Mouse (Mus musculus) limb, embryonic 11.5 days (tissue): ENCODE results near the gene Il1rapl1. TPM values are rescaled to one million over a fixed set of nuclear protein-coding genes. Genes with fewer than 3 reads are reported as not detected.

Experiments used
- ATAC-seq: fragments of 200-750 bp; cut with Nextera tagmentation; 2 replicates; pipeline ENCODE4 v1.8.0; 2017; ENCODE audit warnings: low read depth; ENCODE audit not compliant: insufficient number of reproducible peaks, low FRiP score, low TSS enrichment
- DNase-seq: peaks from one replicate; pipeline ENCODE4 v3.0.0-alpha.2; 2015; ENCODE audit warnings: low spot score
- H3K27ac ChIP-seq: fragments of 300-500 bp; sonication (generic); replicated peaks from 2 replicates; pipeline ENCODE4 v1.5.1; 2014; ENCODE audit warnings: low read depth, mild to moderate bottlenecking, low read length
- H3K27me3 ChIP-seq: fragments of 300-500 bp; sonication (generic); 2 replicates; pipeline ENCODE4 v1.6.1; 2014; ENCODE audit warnings: mild to moderate bottlenecking, low read length, mixed read lengths; ENCODE audit not compliant: control insufficient read depth, insufficient read depth
- H3K36me3 ChIP-seq: fragments of 300-500 bp; sonication (generic); 2 replicates; pipeline ENCODE4 v1.6.1; 2014; ENCODE audit warnings: mild to moderate bottlenecking, low read length, moderate library complexity, mixed read lengths; ENCODE audit not compliant: control insufficient read depth, insufficient read depth
- H3K4me1 ChIP-seq: fragments of 300-500 bp; sonication (generic); 2 replicates; pipeline ENCODE4 v1.6.1; 2014; ENCODE audit warnings: low read length, mixed read lengths; ENCODE audit not compliant: control insufficient read depth, insufficient read depth
- H3K4me2 ChIP-seq: fragments of 300-500 bp; sonication (generic); 2 replicates; pipeline ENCODE4 v1.6.1; 2014; ENCODE audit warnings: low read depth, mild to moderate bottlenecking, moderate library complexity; ENCODE audit not compliant: severe bottlenecking
- H3K4me3 ChIP-seq: fragments of 300-500 bp; sonication (generic); 2 replicates; pipeline ENCODE4 v1.5.1; 2014; ENCODE audit warnings: low read depth, low read length
- H3K9ac ChIP-seq: fragments of 300-500 bp; sonication (generic); 2 replicates; pipeline ENCODE4 v1.6.1; 2014; ENCODE audit warnings: mild to moderate bottlenecking, low read length
- H3K9me3 ChIP-seq: fragments of 300-500 bp; sonication (generic); 2 replicates; pipeline ENCODE4 v1.6.1; 2016; ENCODE audit warnings: low read length; ENCODE audit not compliant: control insufficient read depth
- WGBS: fragments of 180-500 bp; shearing (Covaris S2); extraction: QIAGEN DNeasy Blood & Tissue Kit; methylation state at CpG from one replicate; pipeline ENCODE4 v1.1.7; 2014; 5-methylcytosine and 5-hydroxymethylcytosine counted together
- polyA plus RNA-seq: library from polyadenylated mRNA; unstranded; fragments of >200 nt; fragmentation: Nextera tagmentation; extraction: Ambion mirVana; gene quantifications from 2 replicates; pipeline ENCODE4 v1.2.1, GENCODE M21; 2014

The Il1rapl1 gene
- polyA plus RNA-seq, 1 experiment from 2014 or later: 0.29 TPM

- no peaks in the 10 kb centered on the region for H3K27me3 ChIP-seq
- H3K27ac ChIP-seq: no peak overlapping the region
- ATAC-seq (no peak), DNase-seq (no peak)
- no peaks in the 10 kb centered on the region for H3K9me3 ChIP-seq
- no peak overlapping the region for H3K9ac ChIP-seq
- H3K36me3 ChIP-seq: no peaks in the 10 kb centered on the region
- no peak overlapping the region for H3K4me2 ChIP-seq
- H3K4me3 ChIP-seq: no peak overlapping the region
- H3K4me1 ChIP-seq: no peaks in the 10 kb centered on the region
These were observed 301.6 kb downstream of the Il1rapl1 start for GRCm38 (mm10) chrX:87813884-87814283.

GRCm38 (mm10) chrX:87807717-87808116 lies 307.7 kb downstream of the Il1rapl1 start:
- Histone ChIP-seq H3K4me2 (no peak overlapping the region), H3K27me3 (no peaks in the 10 kb centered on the region), H3K9ac (no peak overlapping the region), H3K4me3 (no peak overlapping the region), H3K4me1 (no peaks in the 10 kb centered on the region), H3K27ac (no peak overlapping the region), H3K36me3 (no peaks in the 10 kb centered on the region), H3K9me3 (no peaks in the 10 kb centered on the region)
- DNase-seq (no peak), ATAC-seq (no peak)
- 51% methylated on average over 1 of the region's 1 CpGs for WGBS

- no peak overlapping the region for H3K27ac ChIP-seq
- no peak for ATAC-seq
- H3K4me3 ChIP-seq: no peak overlapping the region
- H3K4me2 ChIP-seq: no peak overlapping the region
- no peak for DNase-seq
- H3K9me3 ChIP-seq: no peaks in the 10 kb centered on the region
- no peaks in the 10 kb centered on the region for H3K36me3 ChIP-seq
- H3K27me3 ChIP-seq: no peaks in the 10 kb centered on the region
- no peak overlapping the region for H3K9ac ChIP-seq
- H3K4me1 ChIP-seq: no peaks in the 10 kb centered on the region
These were observed 322.4 kb downstream of the Il1rapl1 start for GRCm38 (mm10) chrX:87793011-87793410.

- Histone ChIP-seq H3K4me3 (no peak overlapping the region), H3K4me1 (no peaks in the 10 kb centered on the region), H3K9me3 (no peaks in the 10 kb centered on the region), H3K9ac (no peak overlapping the region), H3K27ac (no peak overlapping the region), H3K27me3 (no peaks in the 10 kb centered on the region), H3K36me3 (no peaks in the 10 kb centered on the region), H3K4me2 (no peak overlapping the region)
- DNase-seq (no peak), ATAC-seq (no peak)
- 90% methylated on average over 2 of the region's 2 CpGs for WGBS
These were observed 404.9 kb downstream of the Il1rapl1 start for GRCm38 (mm10) chrX:87710589-87710988.

GRCm38 (mm10) chrX:87663856-87664255 lies 451.6 kb downstream of the Il1rapl1 start:
- Histone ChIP-seq H3K9ac (no peak overlapping the region), H3K4me2 (no peak overlapping the region), H3K4me3 (no peak overlapping the region), H3K27me3 (no peaks in the 10 kb centered on the region), H3K27ac (no peak overlapping the region), H3K36me3 (no peaks in the 10 kb centered on the region), H3K9me3 (no peaks in the 10 kb centered on the region), H3K4me1 (no peaks in the 10 kb centered on the region)
- ATAC-seq: no peak
- DNase-seq: no peak
- 88% methylated on average over 1 of the region's 1 CpGs for WGBS

GRCm38 (mm10) chrX:87655644-87656043 lies 459.8 kb downstream of the Il1rapl1 start:
- 36% methylated on average over 2 of the region's 2 CpGs for WGBS
- DNase-seq: no peak
- no peak for ATAC-seq

GRCm38 (mm10) chrX:87600914-87601313 lies 514.5 kb downstream of the Il1rapl1 start:
- H3K27ac ChIP-seq: no peak overlapping the region
- ATAC-seq (no peak), DNase-seq (no peak)

More at GRCm38 (mm10) chrX:87655644-87656043, 459.8 kb downstream of the Il1rapl1 start:
- Histone ChIP-seq H3K36me3 (no peaks in the 10 kb centered on the region), H3K27ac (no peak overlapping the region), H3K4me3 (no peak overlapping the region), H3K9me3 (no peaks in the 10 kb centered on the region), H3K4me1 (no peaks in the 10 kb centered on the region), H3K27me3 (no peaks in the 10 kb centered on the region), H3K9ac (no peak overlapping the region), H3K4me2 (no peak overlapping the region)

GRCm38 (mm10) chrX:87507997-87508396 lies 607.4 kb downstream of the Il1rapl1 start:
- H3K4me3 ChIP-seq: no peak overlapping the region
- no peaks in the 10 kb centered on the region for H3K4me1 ChIP-seq
- no peak overlapping the region for H3K27ac ChIP-seq
- H3K4me2 ChIP-seq: no peak overlapping the region
- no peaks in the 10 kb centered on the region for H3K9me3 ChIP-seq
- H3K36me3 ChIP-seq: no peaks in the 10 kb centered on the region
- no peak for DNase-seq
- no peaks in the 10 kb centered on the region for H3K27me3 ChIP-seq
- ATAC-seq: no peak
- H3K9ac ChIP-seq: no peak overlapping the region

More at GRCm38 (mm10) chrX:87600914-87601313, 514.5 kb downstream of the Il1rapl1 start:
- no peaks in the 10 kb centered on the region for H3K36me3 ChIP-seq
- H3K9ac ChIP-seq: no peak overlapping the region
- no peak overlapping the region for H3K4me2 ChIP-seq
- no peaks in the 10 kb centered on the region for H3K9me3 ChIP-seq
- no peaks in the 10 kb centered on the region for H3K27me3 ChIP-seq
- no peak overlapping the region for H3K4me3 ChIP-seq
- no peaks in the 10 kb centered on the region for H3K4me1 ChIP-seq

- Histone ChIP-seq H3K9me3 (no peaks in the 10 kb centered on the region), H3K36me3 (no peaks in the 10 kb centered on the region), H3K9ac (no peak overlapping the region), H3K4me2 (no peak overlapping the region), H3K4me3 (no peak overlapping the region), H3K27ac (no peak overlapping the region), H3K4me1 (no peaks in the 10 kb centered on the region), H3K27me3 (no peaks in the 10 kb centered on the region)
- no peak for ATAC-seq
- 81% methylated on average over 5 of the region's 5 CpGs for WGBS
- no peak for DNase-seq
These were observed 612.8 kb downstream of the Il1rapl1 start for GRCm38 (mm10) chrX:87502604-87503003.
